Mouse (Mus musculus) cortical plate, adult 2 months (tissue): ENCODE data around the gene Ifne.

Experiments
- CTCF ChIP-seq: fragments of 200-500 bp; IDR thresholded peaks from 2 replicates; pipeline ENCODE4 v1.5.1; 2011; ENCODE audit warnings: mild to moderate bottlenecking, control low read depth, low read length; ENCODE audit not compliant: insufficient read depth; ENCODE audit errors: extremely low read depth
- POLR2A ChIP-seq: fragments of 200-500 bp; IDR thresholded peaks from 2 replicates; pipeline ENCODE4 v1.6.1; 2011; ENCODE audit warnings: mild to moderate bottlenecking, low read length, control low read depth; ENCODE audit not compliant: insufficient read depth; ENCODE audit errors: extremely low read depth

GRCm38 (mm10) chr4:88872691-88873090, 7.3 kb downstream of the Ifne start:
- TF ChIP-seq CTCF (peak; percentile 16; the same call in 1 of the 2 replicates), POLR2A (no peak)
